Mouse (Mus musculus) cerebellum, adult 9-10 months (tissue): ENCODE results near the gene Lrp1.
A peak's percentile ranks its signal among the peaks of the same experiment; 100 is the strongest.

Experiments used
- DNase-seq: peaks from one replicate; pipeline ENCODE4 v3.0.0; 2022

Lrp1 gene

GRCm38 (mm10) chr10:127591514-127591913, 29.4 kb downstream of the Lrp1 start:
- DNase-seq = no peak

- no peak for DNase-seq
These were observed 30.0 kb downstream of the Lrp1 start for GRCm38 (mm10) chr10:127590831-127591451.

- DNase-seq = no peak
These were observed 30.7 kb downstream of the Lrp1 start for GRCm38 (mm10) chr10:127590256-127590655.

DNA sequence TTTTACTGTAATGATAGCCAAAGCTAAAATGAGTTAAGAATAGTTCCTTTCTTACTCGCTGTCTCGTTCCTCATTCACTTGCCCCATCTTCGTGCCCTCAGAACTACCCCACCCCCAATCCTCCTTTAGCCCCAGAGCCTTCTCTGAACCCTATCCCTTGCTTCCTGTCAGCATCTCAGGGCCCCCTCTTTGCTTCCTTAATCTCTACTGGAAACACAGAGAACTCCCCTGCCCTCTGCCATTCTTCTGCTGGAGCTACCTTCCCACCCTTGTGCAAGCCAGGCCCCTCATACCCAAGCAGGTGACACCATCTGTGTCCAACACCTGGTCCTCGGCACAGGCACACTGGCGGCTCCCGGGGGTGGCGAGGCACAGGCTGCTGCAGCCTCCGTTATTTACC, 33.2 kb downstream of the Lrp1 start:
- no peak for DNase-seq

DNA sequence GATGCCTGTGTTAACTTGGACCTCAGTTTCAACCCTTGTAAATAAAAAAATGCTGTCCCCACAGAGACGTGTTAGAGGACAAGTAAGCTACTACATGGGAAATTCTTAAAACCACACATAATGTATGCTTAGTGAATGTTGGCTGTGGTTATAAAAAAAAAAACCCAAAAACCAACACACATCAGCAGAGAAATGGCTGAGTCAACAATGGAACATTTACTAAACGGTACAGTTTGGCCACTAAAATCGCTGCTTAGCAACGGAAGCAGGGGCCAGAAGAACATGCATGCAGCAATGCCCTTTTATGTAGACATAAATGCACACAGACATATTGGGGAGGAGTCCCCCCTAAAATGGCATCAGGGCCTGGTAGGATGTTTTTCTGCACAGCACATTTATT, 34.7 kb downstream of the Lrp1 start:
- no peak for DNase-seq

GRCm38 (mm10) chr10:127585598-127585997, 35.4 kb downstream of the Lrp1 start:
- no peak for DNase-seq

DNA sequence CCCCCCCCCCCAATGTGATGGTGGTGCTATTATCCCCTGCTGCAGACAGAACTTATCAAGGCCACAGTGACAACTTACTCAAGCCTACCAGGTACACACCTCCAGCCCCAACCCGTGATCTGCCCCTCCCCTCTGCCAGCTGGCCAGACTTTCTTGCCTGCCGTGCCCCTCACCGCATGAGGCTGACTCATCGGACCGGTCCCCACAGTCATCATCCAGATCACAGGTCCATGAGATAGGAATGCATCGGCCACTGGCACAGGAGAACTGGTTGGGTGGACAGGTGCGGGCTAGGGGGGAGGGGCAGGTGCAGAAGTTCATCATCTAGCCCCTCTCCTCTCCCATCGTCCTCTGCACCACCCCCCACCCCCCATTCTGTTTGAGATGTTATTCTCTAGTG, 37.3 kb downstream of the Lrp1 start:
- DNase-seq = no peak

- no peak for DNase-seq
These were observed 39.7 kb downstream of the Lrp1 start for GRCm38 (mm10) chr10:127581291-127581690.

GRCm38 (mm10) chr10:127577982-127578381, 43.0 kb downstream of the Lrp1 start:
- no peak for DNase-seq

- DNase-seq = no peak
These were observed 43.8 kb downstream of the Lrp1 start for GRCm38 (mm10) chr10:127577156-127577555.

GRCm38 (mm10) chr10:127576381-127576961, 44.5 kb downstream of the Lrp1 start:
- peak; percentile 88 for DNase-seq

GRCm38 (mm10) chr10:127575741-127576140, 45.2 kb downstream of the Lrp1 start:
- DNase-seq = no peak

DNA sequence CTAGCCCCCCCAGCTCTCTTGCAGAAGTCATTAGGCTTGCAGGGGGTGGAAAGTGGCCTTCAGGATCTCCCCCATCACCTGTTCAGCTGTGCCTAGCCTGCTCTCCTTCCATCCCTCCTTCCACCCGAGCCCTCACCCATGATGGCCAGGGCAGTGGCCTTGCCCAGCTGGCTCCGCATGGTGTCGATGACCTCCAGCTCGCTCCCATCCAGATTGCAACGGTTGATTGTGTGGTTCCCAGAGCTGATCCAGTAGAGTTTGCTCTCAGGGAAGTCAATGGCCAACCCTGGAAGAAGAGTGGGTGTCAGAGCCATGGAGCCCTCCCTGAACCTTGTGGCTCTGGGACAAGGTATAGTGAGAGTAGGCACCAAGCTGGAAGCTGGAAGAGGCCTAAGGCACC, 48.7 kb downstream of the Lrp1 start:
- DNase-seq = no peak

GRCm38 (mm10) chr10:127570937-127571641, 49.9 kb downstream of the Lrp1 start:
- no peak for DNase-seq

DNA sequence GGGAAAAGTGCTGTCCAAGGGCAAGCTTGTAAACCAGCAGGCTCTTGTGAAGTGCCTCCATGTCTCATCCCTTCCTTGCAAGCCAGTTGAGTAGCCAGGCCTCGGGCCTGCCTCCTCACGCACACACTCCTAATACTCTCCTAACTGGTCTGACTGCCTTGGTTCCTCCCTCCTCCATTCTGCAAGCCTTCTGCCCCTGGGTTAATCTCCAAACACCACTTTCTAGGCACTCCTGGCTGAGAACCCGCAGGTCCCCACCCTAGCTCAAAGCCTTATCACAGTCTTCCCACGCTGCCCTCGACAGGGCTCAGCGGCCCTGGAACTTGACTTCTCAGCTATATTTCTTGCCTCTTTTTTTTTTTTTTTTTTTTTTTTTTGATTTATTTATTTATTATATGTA, 50.6 kb downstream of the Lrp1 start:
- no peak for DNase-seq

- peak; percentile 86 for DNase-seq
These were observed 51.5 kb downstream of the Lrp1 start for GRCm38 (mm10) chr10:127569450-127569849.

- peak; percentile 54 for DNase-seq
These were observed 54.2 kb downstream of the Lrp1 start for GRCm38 (mm10) chr10:127566553-127567326.

GRCm38 (mm10) chr10:127564301-127564700, 56.6 kb downstream of the Lrp1 start:
- no peak for DNase-seq

DNA sequence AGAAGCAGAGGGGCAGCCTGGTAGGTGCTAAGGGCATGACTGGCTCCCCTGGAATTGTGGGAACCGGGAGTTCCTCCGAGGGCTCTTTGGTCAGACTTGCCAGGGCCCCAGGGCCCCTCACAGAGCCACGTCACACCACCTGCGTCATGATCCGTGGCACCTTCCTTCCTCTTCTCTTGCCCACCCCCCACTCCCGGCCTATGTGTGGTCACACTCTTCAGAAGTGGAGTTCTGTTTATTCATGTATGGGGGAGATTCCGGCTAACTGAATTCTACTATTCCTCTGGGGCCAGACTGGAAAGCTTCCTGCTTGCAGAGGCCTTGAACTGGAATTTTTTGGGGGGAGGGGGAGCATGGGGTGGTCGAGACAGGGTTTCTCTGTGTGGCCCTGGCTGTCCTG, 57.1 kb downstream of the Lrp1 start:
- no peak for DNase-seq

GRCm38 (mm10) chr10:127561145-127561544, 59.8 kb downstream of the Lrp1 start:
- DNase-seq = no peak

- no peak for DNase-seq
These were observed 63.6 kb downstream of the Lrp1 start for GRCm38 (mm10) chr10:127557397-127557796.

- DNase-seq = peak; percentile 56
These were observed 65.2 kb downstream of the Lrp1 start for GRCm38 (mm10) chr10:127555703-127556102.

DNA sequence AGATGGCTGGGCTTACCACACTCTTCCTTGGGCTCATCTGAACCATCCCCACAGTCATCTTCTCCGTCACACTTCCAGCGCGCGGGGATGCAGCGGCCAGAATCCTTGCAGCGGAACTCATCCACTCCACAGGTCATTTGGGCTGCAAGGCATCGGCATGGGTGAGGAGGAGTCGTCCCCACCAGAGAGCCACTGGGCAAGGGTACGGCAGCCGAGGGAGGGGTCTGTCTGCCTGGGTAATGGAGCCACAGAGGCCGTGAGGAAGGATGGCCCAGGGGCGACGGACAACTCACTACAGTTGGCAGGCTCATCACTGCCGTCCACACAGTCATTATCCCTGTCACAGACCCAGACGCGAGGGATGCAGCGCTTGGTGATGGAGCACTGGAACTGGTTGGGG, 71.1 kb downstream of the Lrp1 start:
- DNase-seq = no peak

DNA sequence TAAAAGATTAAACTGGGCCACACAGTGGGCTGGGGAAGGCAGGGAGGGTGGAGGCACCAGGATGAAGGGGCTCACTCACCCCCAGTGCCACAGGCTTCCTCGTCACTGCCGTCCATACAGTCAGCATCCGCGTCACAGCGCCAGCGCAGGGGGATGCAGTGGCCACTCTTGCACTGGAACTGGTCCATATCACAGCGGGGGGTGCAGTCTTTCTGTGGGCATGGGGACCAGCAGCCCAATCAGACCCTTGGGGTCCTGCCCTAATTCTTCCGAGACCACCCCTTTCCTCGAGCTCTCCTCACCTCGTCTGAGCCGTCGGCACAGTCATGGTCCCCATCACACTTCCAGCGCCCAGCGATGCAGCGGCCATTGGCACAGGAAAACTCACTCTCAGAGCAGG, 72.7 kb downstream of the Lrp1 start:
- no peak for DNase-seq
